Mouse (Mus musculus): ENCODE data around the gene Gm49601.

The Gm49601 gene

GRCm38 (mm10) chr16:18626376-18626878 lies at the start of gene Gm49601:
Gene Gm49601, minus strand, starts transcription at chr16:18626427.
- DNase-seq (ENCODE audit: low spot score in 2 of 2) = peak; percentile 73 to 76

GRCm38 (mm10) chr16:18673005-18673404 lies 46.8 kb upstream of the Gm49601 start:
- no peak for DNase-seq (ENCODE audit: low spot score in 2 of 2)

GRCm38 (mm10) chr16:18672027-18672426 lies 45.8 kb upstream of the Gm49601 start:
- DNase-seq (ENCODE audit: low spot score in 2 of 2) = no peak

- DNase-seq (ENCODE audit: low spot score in 2 of 2) = no peak
Observed at GRCm38 (mm10) chr16:18669914-18670313, 43.7 kb upstream of the Gm49601 start.

- DNase-seq (ENCODE audit: low spot score in 2 of 2) = no peak
Observed at GRCm38 (mm10) chr16:18658597-18658996, 32.4 kb upstream of the Gm49601 start.

- DNase-seq (ENCODE audit: low spot score in 2 of 2) = no peak
Observed at GRCm38 (mm10) chr16:18655372-18656098, 29.3 kb upstream of the Gm49601 start.

- no peak for DNase-seq (ENCODE audit: low spot score in 2 of 2)
Observed at GRCm38 (mm10) chr16:18653290-18654160, 27.3 kb upstream of the Gm49601 start.

GRCm38 (mm10) chr16:18649126-18649525 lies 22.9 kb upstream of the Gm49601 start:
- no peak for DNase-seq (ENCODE audit: low spot score in 2 of 2)

- no peak for DNase-seq (ENCODE audit: low spot score in 2 of 2)
Observed at GRCm38 (mm10) chr16:18645329-18645728, 19.1 kb upstream of the Gm49601 start.

- DNase-seq (ENCODE audit: low spot score in 2 of 2) = no peak
Observed at GRCm38 (mm10) chr16:18644485-18644884, 18.3 kb upstream of the Gm49601 start.

- no peak for DNase-seq (ENCODE audit: low spot score in 2 of 2)
Observed at GRCm38 (mm10) chr16:18643406-18643998, 17.3 kb upstream of the Gm49601 start.

- DNase-seq (ENCODE audit: low spot score in 2 of 2) = no peak
Observed at GRCm38 (mm10) chr16:18642897-18643296, 16.7 kb upstream of the Gm49601 start.

- DNase-seq (ENCODE audit: low spot score in 2 of 2) = no peak
Observed at GRCm38 (mm10) chr16:18642291-18642690, 16.1 kb upstream of the Gm49601 start.

- no peak for DNase-seq (ENCODE audit: low spot score in 2 of 2)
Observed at GRCm38 (mm10) chr16:18639382-18639929, 13.2 kb upstream of the Gm49601 start.

- DNase-seq (ENCODE audit: low spot score in 2 of 2) = no peak
Observed at GRCm38 (mm10) chr16:18638396-18638795, 12.2 kb upstream of the Gm49601 start.

GRCm38 (mm10) chr16:18636804-18637203 lies 10.6 kb upstream of the Gm49601 start:
- DNase-seq (ENCODE audit: low spot score in 2 of 2) = no peak

GRCm38 (mm10) chr16:18636401-18636800 lies 10.2 kb upstream of the Gm49601 start:
- no peak for DNase-seq (ENCODE audit: low spot score in 2 of 2)

- DNase-seq (ENCODE audit: low spot score in 2 of 2) = no peak
Observed at GRCm38 (mm10) chr16:18633333-18633732, 7.1 kb upstream of the Gm49601 start.

- no peak for DNase-seq (ENCODE audit: low spot score in 2 of 2)
Observed at GRCm38 (mm10) chr16:18632816-18633215, 6.6 kb upstream of the Gm49601 start.

- no peak for DNase-seq (ENCODE audit: low spot score in 2 of 2)
Observed at GRCm38 (mm10) chr16:18632059-18632458, 5.8 kb upstream of the Gm49601 start.

- DNase-seq (ENCODE audit: low spot score in 2 of 2) = no peak
Observed at GRCm38 (mm10) chr16:18631141-18631540, 4.9 kb upstream of the Gm49601 start.

GRCm38 (mm10) chr16:18630291-18630690 lies 4.1 kb upstream of the Gm49601 start:
- DNase-seq (ENCODE audit: low spot score in 2 of 2) = no peak

Measured in frontal cortex, postnatal 25 days (tissue).